Mouse (Mus musculus) kidney, adult 2 months (tissue): ENCODE data around the gene Sap30l.

Source experiments
- CTCF ChIP-seq: fragments of 200-500 bp; conservative IDR thresholded peaks from 2 replicates; pipeline ENCODE4 v1.5.1; 2011; ENCODE audit warnings: low read depth, mild to moderate bottlenecking, control low read depth, low read length, moderate library complexity, mixed read lengths; ENCODE audit not compliant: insufficient read depth, insufficient read length
- POLR2A ChIP-seq: fragments of 200-500 bp; IDR thresholded peaks from one replicate; pipeline ENCODE4 v1.6.1; 2011; ENCODE audit warnings: low read depth, low read length, control low read depth

DNA sequence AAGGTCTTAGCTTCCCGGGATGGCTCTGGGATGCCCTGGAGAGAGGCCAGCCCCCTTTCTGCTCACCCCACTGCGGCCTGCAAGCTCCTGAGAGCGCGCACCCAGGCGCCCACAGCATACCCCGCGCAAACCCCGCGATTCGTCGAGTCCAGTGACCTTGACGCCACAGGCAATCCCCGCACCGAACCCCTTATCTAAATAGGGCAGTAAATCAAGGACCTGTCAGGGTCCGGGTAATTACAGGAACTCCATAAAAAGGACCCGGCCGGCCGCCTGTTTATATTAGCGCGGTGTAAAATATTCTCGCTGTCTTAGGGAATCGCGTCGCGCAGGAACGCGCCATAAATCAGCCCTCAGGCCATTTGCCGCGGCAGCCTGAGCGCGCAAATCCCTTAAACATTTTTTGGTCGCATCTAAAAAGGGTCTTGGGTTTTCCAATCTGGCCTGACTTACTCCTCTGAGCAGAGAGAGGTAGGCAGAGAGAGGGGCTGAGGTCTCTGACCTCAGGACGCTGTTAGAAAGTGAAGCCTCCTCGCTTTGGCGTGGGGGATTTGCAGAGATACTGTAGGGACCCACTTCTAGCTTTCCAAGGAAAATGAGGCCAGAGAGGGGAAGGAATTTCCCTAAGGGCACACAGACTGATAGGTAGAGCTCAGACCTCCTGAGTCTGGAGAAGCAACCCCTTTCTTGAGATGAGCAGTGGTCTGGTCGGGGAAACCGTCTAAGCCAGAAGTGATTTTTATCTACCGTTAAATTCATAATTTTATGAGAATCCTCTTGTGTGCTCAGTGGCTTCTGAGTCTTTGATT is 35.6 kb downstream of the Sap30l start:
- TF ChIP-seq POLR2A (no peak), CTCF (no peak)
